Mouse (Mus musculus): Measurements from ENCODE around the gene Nsun7. TPM values are rescaled to one million over a fixed set of nuclear protein-coding genes. Genes with fewer than 3 reads are reported as not detected.
"Not testable (repeated sequence)": the region's sequence is repeated elsewhere in the genome, so short reads cannot be mapped to it uniquely, and the experiment has no call there.

The Nsun7 gene
- polyA plus RNA-seq, 1 experiment = 1.3 TPM

- DNase-seq = no peak
- no peaks in the 10 kb centered on the region for H3K4me1 ChIP-seq (ENCODE audit: control insufficient read depth, insufficient read depth, low read length)
- no peak overlapping the region for H3K4me3 ChIP-seq (replicated peaks; ENCODE audit: extremely low read depth, low read depth, low read length)
- TF ChIP-seq POLR2A (IDR thresholded peaks at IDR 0.05; ENCODE audit: borderline replicate concordance, extremely low read depth, low read depth, low read length) = no peak
- TF ChIP-seq CTCF (IDR thresholded peaks at IDR 0.05; ENCODE audit: insufficient read depth, low read length) = 0 out of 2 replicates have a peak, but pooled peaks have one; percentile 16
These were observed 17.8 kb upstream of the Nsun7 start for GRCm38 (mm10) chr5:66241894-66242293.

- Histone ChIP-seq H3K4me3 (replicated peaks; ENCODE audit: extremely low read depth, low read depth, low read length) (no peak overlapping the region), H3K4me1 (ENCODE audit: control insufficient read depth, insufficient read depth, low read length) (no peaks in the 10 kb centered on the region)
- DNase-seq = no peak
- TF ChIP-seq POLR2A (IDR thresholded peaks at IDR 0.05; ENCODE audit: borderline replicate concordance, extremely low read depth, low read depth, low read length) = no peak
- TF ChIP-seq CTCF (IDR thresholded peaks at IDR 0.05; ENCODE audit: insufficient read depth, low read length) = no peak
- 81% methylated on average over 9 of the region's 9 CpGs for WGBS
These were observed 16.2 kb upstream of the Nsun7 start for GRCm38 (mm10) chr5:66243467-66243866.

- 77% methylated on average over 6 of the region's 6 CpGs for WGBS
- no peak for DNase-seq
- no peak for TF ChIP-seq POLR2A (IDR thresholded peaks at IDR 0.05; ENCODE audit: borderline replicate concordance, extremely low read depth, low read depth, low read length)
- H3K4me1 ChIP-seq (ENCODE audit: control insufficient read depth, insufficient read depth, low read length) = no peaks in the 10 kb centered on the region
- no peak overlapping the region for H3K4me3 ChIP-seq (replicated peaks; ENCODE audit: extremely low read depth, low read depth, low read length)
These were observed 15.5 kb upstream of the Nsun7 start for GRCm38 (mm10) chr5:66244043-66244660.

GRCm38 (mm10) chr5:66245958-66246497 lies 13.7 kb upstream of the Nsun7 start:
- no peak for DNase-seq
- 55% methylated on average over 9 of the region's 10 CpGs for WGBS
- Histone ChIP-seq H3K4me1 (ENCODE audit: control insufficient read depth, insufficient read depth, low read length) (no peaks in the 10 kb centered on the region), H3K4me3 (replicated peaks; ENCODE audit: extremely low read depth, low read depth, low read length) (no peak overlapping the region)
- TF ChIP-seq CTCF (IDR thresholded peaks at IDR 0.05; ENCODE audit: insufficient read depth, low read length) (no peak), POLR2A (IDR thresholded peaks at IDR 0.05; ENCODE audit: borderline replicate concordance, extremely low read depth, low read depth, low read length) (no peak)

GRCm38 (mm10) chr5:66253219-66253618 lies 6.5 kb upstream of the Nsun7 start:
- no peak for DNase-seq
- Histone ChIP-seq H3K4me1 (ENCODE audit: control insufficient read depth, insufficient read depth, low read length) (no peaks in the 10 kb centered on the region), H3K4me3 (replicated peaks; ENCODE audit: extremely low read depth, low read depth, low read length) (no peak overlapping the region)
- WGBS = 44% methylated on average over 5 of the region's 5 CpGs
- TF ChIP-seq CTCF (IDR thresholded peaks at IDR 0.05; ENCODE audit: insufficient read depth, low read length) = no peak
- TF ChIP-seq POLR2A (IDR thresholded peaks at IDR 0.05; ENCODE audit: borderline replicate concordance, extremely low read depth, low read depth, low read length) = no peak

- H3K4me1 ChIP-seq (ENCODE audit: control insufficient read depth, insufficient read depth, low read length) = peaks cover 4% of the 10 kb centered on the region
- H3K4me3 ChIP-seq (replicated peaks; ENCODE audit: extremely low read depth, low read depth, low read length) = no peak overlapping the region
- no peak for TF ChIP-seq CTCF (IDR thresholded peaks at IDR 0.05; ENCODE audit: insufficient read depth, low read length)
- no peak for TF ChIP-seq POLR2A (IDR thresholded peaks at IDR 0.05; ENCODE audit: borderline replicate concordance, extremely low read depth, low read depth, low read length)
- WGBS = 83% methylated on average over 10 of the region's 10 CpGs
- DNase-seq = no peak
These were observed 4.7 kb upstream of the Nsun7 start for GRCm38 (mm10) chr5:66255044-66255443.

- DNase-seq = no peak
- TF ChIP-seq CTCF (IDR thresholded peaks at IDR 0.05; ENCODE audit: insufficient read depth, low read length) (no peak), POLR2A (IDR thresholded peaks at IDR 0.05; ENCODE audit: borderline replicate concordance, extremely low read depth, low read depth, low read length) (no peak)
- WGBS = 40% methylated on average over 2 of the region's 2 CpGs
- Histone ChIP-seq H3K4me1 (ENCODE audit: control insufficient read depth, insufficient read depth, low read length) (peaks cover 6% of the 10 kb centered on the region), H3K4me3 (replicated peaks; ENCODE audit: extremely low read depth, low read depth, low read length) (no peak overlapping the region)
These were observed 697 bp upstream of the Nsun7 start for GRCm38 (mm10) chr5:66259000-66259399.

GRCm38 (mm10) chr5:66259431-66259755 lies 304 bp upstream of the Nsun7 start:
- not testable (repeated sequence) for DNase-seq; H3K4me1 ChIP-seq (ENCODE audit: control insufficient read depth, insufficient read depth, low read length); H3K4me3 ChIP-seq (replicated peaks; ENCODE audit: extremely low read depth, low read depth, low read length)
- WGBS = 6% methylated on average over 5 of the region's 5 CpGs

GRCm38 (mm10) chr5:66262475-66262874 lies 2.8 kb downstream of the Nsun7 start:
- TF ChIP-seq CTCF (IDR thresholded peaks at IDR 0.05; ENCODE audit: insufficient read depth, low read length) = no peak
- TF ChIP-seq POLR2A (IDR thresholded peaks at IDR 0.05; ENCODE audit: borderline replicate concordance, extremely low read depth, low read depth, low read length) = no peak
- Histone ChIP-seq H3K4me1 (ENCODE audit: control insufficient read depth, insufficient read depth, low read length) (peaks cover 6% of the 10 kb centered on the region), H3K4me3 (replicated peaks; ENCODE audit: extremely low read depth, low read depth, low read length) (no peak overlapping the region)
- WGBS = 80% methylated on average over 2 of the region's 2 CpGs
- no peak for DNase-seq

GRCm38 (mm10) chr5:66263398-66263797 lies 3.7 kb downstream of the Nsun7 start:
- peaks cover 6% of the 10 kb centered on the region for H3K4me1 ChIP-seq (ENCODE audit: control insufficient read depth, insufficient read depth, low read length)
- H3K4me3 ChIP-seq (replicated peaks; ENCODE audit: extremely low read depth, low read depth, low read length) = no peak overlapping the region
- TF ChIP-seq POLR2A (IDR thresholded peaks at IDR 0.05; ENCODE audit: borderline replicate concordance, extremely low read depth, low read depth, low read length) (no peak), CTCF (IDR thresholded peaks at IDR 0.05; ENCODE audit: insufficient read depth, low read length) (peak; percentile 21; the same call in 1 of the 2 replicates)
- DNase-seq = peak; percentile 29
- 35% methylated on average over 4 of the region's 4 CpGs for WGBS
